Mouse (Mus musculus) yolk sac, embryonic 10.5 days (tissue): ENCODE measurements around the gene Mitd1.
A peak's percentile ranks its signal among the peaks of the same experiment; 100 is the strongest.

Experiments used
- DNase-seq: peaks from one replicate; pipeline ENCODE4 v3.0.0-alpha.2; 2017; ENCODE audit warnings: low spot score

The Mitd1 gene

DNA sequence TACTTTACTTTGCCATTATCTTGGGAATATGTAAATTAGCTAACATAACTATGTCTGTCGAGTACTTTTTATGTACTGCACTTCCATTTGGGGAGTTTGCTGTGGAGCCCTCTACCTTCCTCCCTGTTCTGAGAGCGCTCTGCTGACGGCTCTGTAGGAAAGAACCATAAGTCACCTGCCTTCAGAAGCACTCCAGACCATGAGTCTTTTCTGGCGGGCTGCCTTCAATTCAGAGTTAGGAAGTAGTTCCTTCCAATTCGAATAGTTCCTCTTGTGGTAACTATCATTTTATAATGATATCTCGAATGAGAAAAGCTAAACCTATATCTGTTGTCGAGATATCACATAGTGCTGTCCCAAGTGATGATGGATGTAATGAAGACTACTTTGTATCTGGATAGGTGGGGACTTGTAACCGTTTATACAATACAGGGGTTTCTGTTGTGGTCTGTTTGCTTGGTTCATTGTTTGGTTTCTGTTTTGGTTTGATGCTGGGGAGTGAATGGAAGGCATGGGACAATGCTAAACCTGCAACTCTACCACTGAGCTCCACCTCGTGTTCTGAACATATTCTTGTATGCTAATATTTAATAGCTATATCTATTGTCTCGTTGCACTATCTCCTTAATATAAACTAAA, 22.4 kb downstream of the Mitd1 start:
- no peak for DNase-seq

- no peak for DNase-seq
Measured at GRCm38 (mm10) chr1:37867056-37867455, 23.2 kb downstream of the Mitd1 start.

- no peak for DNase-seq
Measured at GRCm38 (mm10) chr1:37866286-37866685, 23.9 kb downstream of the Mitd1 start, which contains the start of gene Tsga10. TSS of gene Tsga10 (minus strand) at chr1:37866429.

GRCm38 (mm10) chr1:37865401-37866215, 24.6 kb downstream of the Mitd1 start:
- DNase-seq: no peak

- peak; percentile 99 for DNase-seq
Measured at GRCm38 (mm10) chr1:37864511-37865400, 25.5 kb downstream of the Mitd1 start.

- no peak for DNase-seq
Measured at GRCm38 (mm10) chr1:37850696-37851095, 39.5 kb downstream of the Mitd1 start.

- no peak for DNase-seq
Measured at GRCm38 (mm10) chr1:37846878-37847277, 43.3 kb downstream of the Mitd1 start.

GRCm38 (mm10) chr1:37831681-37832080, 58.5 kb downstream of the Mitd1 start:
- DNase-seq: no peak
